Mouse (Mus musculus): ENCODE results near the gene Sgo1.
"Not testable (repeated sequence)": the region's sequence is repeated elsewhere in the genome, so short reads cannot be mapped to it uniquely, and the experiment has no call there.

GRCm38 (mm10) chr17:53715161-53715560 lies 26.0 kb upstream of the Sgo1 start:
- TF ChIP-seq CTCF (IDR thresholded peaks at IDR 0.05; ENCODE audit: low read depth, low read length); POLR2A (IDR thresholded peaks at IDR 0.05; ENCODE audit: extremely low read depth, insufficient read depth, low read length): not testable (repeated sequence)
